Mouse (Mus musculus) intestine, postnatal 0 days (tissue): ENCODE measurements around the gene Neurl3. TPM values are rescaled to one million over a fixed set of nuclear protein-coding genes. Genes with fewer than 3 reads are reported as not detected.
A peak's percentile ranks its signal among the peaks of the same experiment; 100 is the strongest.

Experiments used
- ATAC-seq: fragments of 200-750 bp; cut with Nextera tagmentation; 2 replicates; pipeline ENCODE4 v1.8.0; 2017; ENCODE audit warnings: mild to moderate bottlenecking, moderate TSS enrichment, moderate library complexity
- H3K27ac ChIP-seq: fragments of 300-500 bp; sonication (generic); 2 replicates; pipeline ENCODE4 v1.5.1; 2014; ENCODE audit warnings: mild to moderate bottlenecking, low read depth, low read length, moderate library complexity
- H3K27me3 ChIP-seq: fragments of 300-500 bp; sonication (generic); replicated peaks from 2 replicates; pipeline ENCODE4 v1.6.1; 2014; ENCODE audit warnings: low read length, mixed read lengths; ENCODE audit not compliant: control insufficient read depth, insufficient read depth
- H3K36me3 ChIP-seq: fragments of 300-500 bp; sonication (generic); 2 replicates; pipeline ENCODE4 v1.6.1; 2014; ENCODE audit warnings: mild to moderate bottlenecking, moderate library complexity; ENCODE audit not compliant: control insufficient read depth, insufficient read depth
- H3K4me1 ChIP-seq: fragments of 300-500 bp; sonication (generic); replicated peaks from 2 replicates; pipeline ENCODE4 v1.6.1; 2014; ENCODE audit warnings: antibody characterized with exemption, low read length, mixed read lengths; ENCODE audit not compliant: control insufficient read depth, insufficient read depth
- H3K4me2 ChIP-seq: fragments of 300-500 bp; sonication (generic); replicated peaks from 2 replicates; pipeline ENCODE4 v1.6.1; 2014; ENCODE audit warnings: low read depth, mild to moderate bottlenecking, moderate library complexity
- H3K4me3 ChIP-seq: fragments of 300-500 bp; sonication (generic); 2 replicates; pipeline ENCODE4 v1.5.1; 2014; ENCODE audit warnings: low read depth, low read length
- H3K9ac ChIP-seq: fragments of 300-500 bp; sonication (generic); 2 replicates; pipeline ENCODE4 v1.6.1; 2014; ENCODE audit warnings: mild to moderate bottlenecking, low read depth, low read length
- H3K9me3 ChIP-seq: fragments of 300-500 bp; sonication (generic); 2 replicates; pipeline ENCODE4 v1.6.1; 2016; ENCODE audit warnings: mixed run types; ENCODE audit not compliant: control insufficient read depth
- CTCF ChIP-seq: sonication (generic); IDR thresholded peaks from 2 replicates; pipeline ENCODE4 v1.5.1; 2016; ENCODE audit warnings: low read depth, mild to moderate bottlenecking, control low read depth, antibody characterized with exemption, moderate library complexity
- WGBS: fragments of 180-500 bp; shearing (Covaris S2); extraction: QIAGEN DNeasy Blood & Tissue Kit; methylation state at CpG from one replicate; pipeline ENCODE4 v1.1.7; 2014; 5-methylcytosine and 5-hydroxymethylcytosine counted together
- polyA plus RNA-seq: library from polyadenylated mRNA; unstranded; fragments of >200 nt; fragmentation: Nextera tagmentation; extraction: Ambion mirVana; gene quantifications from 2 replicates; pipeline ENCODE4 v1.2.1, GENCODE M21; 2015

The Neurl3 gene
- polyA plus RNA-seq, 1 experiment from 2014 or later: 15.6 TPM

- ATAC-seq: no peak
- Histone ChIP-seq H3K27me3 (no peaks in the 10 kb centered on the region), H3K9ac (no peak overlapping the region), H3K27ac (no peak overlapping the region), H3K4me2 (0 out of 2 replicates have a peak overlapping the region, but pooled peaks have one; percentile 6), H3K4me1 (0 out of 2 replicates have a peak, but pooled peaks cover 4% of the 10 kb centered on the region), H3K9me3 (no peaks in the 10 kb centered on the region), H3K36me3 (no peaks in the 10 kb centered on the region), H3K4me3 (no peak overlapping the region)
- WGBS: 25% methylated on average over 25 of the region's 25 CpGs
- peak; percentile 80 for TF ChIP-seq CTCF
Measured at GRCm38 (mm10) chr1:36254635-36255360, 19.7 kb downstream of the Neurl3 start.

- H3K27ac ChIP-seq: no peak overlapping the region
- H3K4me1 ChIP-seq: 0 out of 2 replicates have a peak, but pooled peaks cover 4% of the 10 kb centered on the region
- no peaks in the 10 kb centered on the region for H3K9me3 ChIP-seq
- 2% methylated on average over 6 of the region's 6 CpGs for WGBS
- no peak overlapping the region for H3K9ac ChIP-seq
- no peak overlapping the region for H3K4me2 ChIP-seq
- no peak overlapping the region for H3K4me3 ChIP-seq
- ATAC-seq: 0 out of 2 replicates have a peak, but pooled peaks have one; percentile 34
- no peaks in the 10 kb centered on the region for H3K27me3 ChIP-seq
- TF ChIP-seq CTCF: peak; percentile 94
- no peaks in the 10 kb centered on the region for H3K36me3 ChIP-seq
Measured at GRCm38 (mm10) chr1:36252791-36253190, 21.7 kb downstream of the Neurl3 start.

- Histone ChIP-seq H3K9ac (no peak overlapping the region), H3K4me3 (no peak overlapping the region), H3K4me1 (0 out of 2 replicates have a peak, but pooled peaks cover 4% of the 10 kb centered on the region), H3K36me3 (no peaks in the 10 kb centered on the region), H3K27me3 (no peaks in the 10 kb centered on the region), H3K9me3 (no peaks in the 10 kb centered on the region), H3K4me2 (no peak overlapping the region), H3K27ac (no peak overlapping the region; the same call in 1 of the 2 replicates)
- 12% methylated on average over 9 of the region's 9 CpGs for WGBS
- ATAC-seq: peak; percentile 81
- TF ChIP-seq CTCF: peak; percentile 22; the same call in 1 of the 2 replicates
Measured at GRCm38 (mm10) chr1:36251426-36251825, 23.1 kb downstream of the Neurl3 start.

- no peak for TF ChIP-seq CTCF
- no peak for ATAC-seq
- Histone ChIP-seq H3K4me3 (no peak overlapping the region), H3K27ac (no peak overlapping the region), H3K9ac (no peak overlapping the region), H3K36me3 (no peaks in the 10 kb centered on the region), H3K9me3 (no peaks in the 10 kb centered on the region), H3K27me3 (no peaks in the 10 kb centered on the region), H3K4me2 (no peak overlapping the region), H3K4me1 (0 out of 2 replicates have a peak, but pooled peaks cover 4% of the 10 kb centered on the region)
- WGBS: 35% methylated on average over 6 of the region's 6 CpGs
Measured at GRCm38 (mm10) chr1:36246688-36247087, 27.8 kb downstream of the Neurl3 start.

- Histone ChIP-seq H3K27ac (no peak overlapping the region), H3K27me3 (no peaks in the 10 kb centered on the region), H3K4me2 (0 out of 2 replicates have a peak overlapping the region, but pooled peaks have one; percentile 82), H3K4me3 (no peak overlapping the region), H3K4me1 (no peaks in the 10 kb centered on the region), H3K9me3 (no peaks in the 10 kb centered on the region), H3K9ac (no peak overlapping the region), H3K36me3 (no peaks in the 10 kb centered on the region)
- ATAC-seq: no peak
- WGBS: 84% methylated on average over 4 of the region's 4 CpGs
- TF ChIP-seq CTCF: no peak
Measured at GRCm38 (mm10) chr1:36244828-36245215, 29.7 kb downstream of the Neurl3 start.

GRCm38 (mm10) chr1:36244058-36244827 is 30.2 kb downstream of the Neurl3 start, which contains the start of gene Uggt1:
Gene Uggt1, minus strand, starts transcription at chr1:36244720.
- WGBS: 1% methylated on average over 49 of the region's 49 CpGs
- Histone ChIP-seq H3K4me1 (no peaks in the 10 kb centered on the region), H3K9ac (peak within 1 kb of the TSS; percentile 71), H3K27me3 (no peaks in the 10 kb centered on the region), H3K9me3 (no peaks in the 10 kb centered on the region), H3K4me3 (peak within 1 kb of the TSS; percentile 71), H3K36me3 (no peaks in the 10 kb centered on the region), H3K27ac (peak within 1 kb of the TSS; percentile 83), H3K4me2 (peak within 1 kb of the TSS; percentile 82)
- ATAC-seq: peak; percentile 98
- TF ChIP-seq CTCF: peak; percentile 5; the same call in 1 of the 2 replicates
